Mouse (Mus musculus) CD8-positive naive resting alpha-beta T cell, adult 57 days (primary cell): ENCODE results near the gene Olfr629. TPM values are rescaled to one million over a fixed set of nuclear protein-coding genes. Genes with fewer than 3 reads are reported as not detected.

Source experiments
- total RNA-seq: library from RNA; stranded (reverse); gene quantifications from one replicate; pipeline ENCODE4 v1.2.4, GENCODE M21; 2023

Gene Olfr629
- total RNA-seq = not detected

DNA sequence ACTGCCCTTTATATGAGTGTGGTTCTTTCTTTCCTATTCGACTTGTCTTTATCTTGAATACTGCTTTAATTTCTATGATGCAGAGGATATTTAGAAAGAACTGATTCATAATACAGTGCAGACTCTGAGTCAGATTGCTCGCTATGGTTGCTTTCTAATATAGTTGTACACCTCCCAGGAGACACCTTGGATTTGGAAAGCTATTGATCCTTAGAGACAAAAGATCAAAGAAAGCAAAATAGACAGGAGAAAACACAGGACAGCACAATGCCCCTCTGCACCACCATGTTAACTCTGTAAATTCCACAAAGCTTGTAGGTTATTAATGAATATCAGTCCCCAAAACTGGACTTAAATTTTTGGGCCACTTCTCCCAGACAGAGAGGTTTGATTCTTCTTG is at the start of gene Olfr629:
Gene Olfr629, minus strand, starts transcription at position 101 of the 400 bp plus-strand sequence.

DNA sequence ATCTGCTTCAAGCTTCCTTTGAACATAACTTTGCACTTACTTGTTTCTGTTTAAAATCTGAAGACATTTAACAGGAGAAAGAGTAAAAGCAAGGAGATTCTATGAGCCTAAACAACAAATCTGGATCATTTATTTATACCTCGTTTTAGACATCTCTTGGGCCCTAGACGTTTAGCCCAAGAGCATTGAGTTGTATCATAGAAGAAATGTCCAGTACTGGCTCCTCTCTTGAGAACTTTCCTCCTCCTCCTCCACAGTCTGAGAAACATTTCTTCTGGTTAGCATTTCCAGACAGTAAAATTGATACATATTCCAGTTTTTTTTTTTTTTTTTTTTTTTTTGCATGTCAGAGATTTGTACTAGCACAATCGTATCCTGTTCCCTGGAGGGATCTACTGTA is 47.0 kb upstream of the Olfr629 start, which contains the start of gene Olfr67:
Gene Olfr67, minus strand, starts transcription at position 101 of the 400 bp plus-strand sequence.

DNA sequence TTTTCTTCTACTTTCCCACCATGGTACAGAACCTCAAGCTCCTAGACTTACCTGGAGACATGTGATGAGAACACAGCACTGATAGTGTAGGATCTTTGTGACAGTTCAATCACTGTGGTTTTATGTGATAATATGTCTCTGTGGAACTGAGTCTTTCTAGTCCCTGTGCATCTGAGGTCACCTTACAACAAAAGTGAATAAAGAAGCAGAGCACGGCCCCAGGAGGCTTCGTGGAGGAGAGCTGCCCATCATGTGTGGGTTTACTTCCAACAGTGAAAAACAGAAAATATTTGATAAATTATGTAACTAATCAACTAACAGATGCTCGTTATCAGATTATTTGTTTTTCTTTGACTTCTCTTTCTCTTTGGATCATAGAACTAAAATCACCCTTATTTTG is 34.9 kb upstream of the Olfr629 start, which contains the start of gene Olfr68:
Gene Olfr68, minus strand, starts transcription at position 101 of the 400 bp plus-strand sequence.

DNA sequence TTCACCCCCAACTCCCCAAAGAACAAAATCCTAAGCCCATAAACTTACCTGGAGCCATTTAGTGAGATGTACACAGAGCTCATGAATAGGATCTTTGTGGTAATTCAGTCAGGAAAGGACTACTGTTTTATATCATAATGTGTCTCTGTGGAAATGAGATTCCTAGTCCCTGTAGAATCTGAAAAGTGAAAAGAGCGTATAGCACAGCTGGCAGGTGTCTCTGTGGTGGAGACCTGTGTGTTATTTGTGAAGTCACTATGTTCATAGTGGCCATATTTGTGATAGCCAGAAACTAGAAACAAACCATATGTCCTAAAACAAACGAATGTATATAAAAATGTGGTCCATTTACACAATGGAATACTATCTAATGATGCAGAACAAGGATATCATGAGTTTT is 26.8 kb upstream of the Olfr629 start, which contains the start of gene Olfr69:
Gene Olfr69, minus strand, starts transcription at position 101 of the 400 bp plus-strand sequence.

DNA sequence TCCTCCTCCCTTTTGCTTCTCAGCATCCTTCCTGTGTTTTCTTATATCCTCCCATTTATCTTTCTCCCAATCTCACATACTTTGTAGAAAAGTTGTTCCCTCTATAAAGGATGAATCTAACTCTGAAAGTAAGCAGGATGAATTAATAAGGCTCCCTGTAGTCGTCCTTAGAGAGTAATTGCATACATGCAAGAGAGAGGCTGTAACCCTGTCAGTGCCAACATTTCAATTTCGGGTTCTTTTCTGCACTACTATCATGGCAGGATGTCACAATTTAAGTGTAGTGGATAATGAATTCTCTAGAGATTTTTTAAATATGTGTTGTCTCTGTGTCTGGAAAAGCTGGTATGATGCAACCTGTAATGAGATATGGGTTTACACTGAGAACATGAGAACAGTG is 12.5 kb upstream of the Olfr629 start, which contains the start of gene Olfr630:
Gene Olfr630, minus strand, starts transcription at position 101 of the 400 bp plus-strand sequence.

DNA sequence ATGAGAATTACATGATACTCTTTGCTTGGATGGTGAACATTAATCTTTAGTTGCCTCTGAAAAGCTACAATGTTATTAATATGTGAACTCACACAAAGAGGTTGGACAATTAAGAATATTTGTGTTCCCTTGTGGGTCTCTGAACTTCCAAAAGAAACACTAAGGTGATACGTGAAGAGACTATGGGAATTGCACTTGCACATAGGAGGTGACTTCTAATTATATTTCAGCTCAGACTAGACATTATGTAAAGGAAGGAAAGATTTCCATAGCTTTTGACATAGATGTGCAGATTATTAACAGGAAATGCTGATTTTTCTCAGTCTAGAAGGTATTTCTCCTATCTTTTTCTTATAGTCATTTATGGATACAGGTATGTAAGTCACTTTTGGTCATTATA is 14.7 kb downstream of the Olfr629 start, which contains the start of gene Olfr628:
Gene Olfr628, plus strand, starts transcription at position 301 of the 400 bp plus-strand sequence.

DNA sequence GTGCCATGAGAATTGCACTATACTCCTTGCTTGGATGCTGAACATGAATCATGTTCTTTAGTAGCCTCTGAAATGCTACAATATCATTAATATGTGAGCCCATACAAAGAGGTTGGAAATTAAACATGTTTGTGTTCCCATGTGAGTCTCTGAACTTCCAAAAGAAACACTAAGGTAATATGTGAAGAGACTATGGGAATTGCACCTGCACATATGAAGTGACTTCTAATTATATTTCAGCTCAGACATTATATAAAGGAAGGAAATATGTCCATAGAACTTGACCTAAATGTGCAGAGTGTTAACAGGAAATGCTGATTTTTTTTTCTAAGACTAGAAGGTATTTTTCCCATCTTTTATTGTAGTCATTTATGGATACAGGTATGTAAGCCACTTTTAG is 30.4 kb downstream of the Olfr629 start, which contains the start of gene Olfr243:
Gene Olfr243, plus strand, starts transcription at position 301 of the 400 bp plus-strand sequence.

Other genes with a start within 250 kb of the Olfr629 start
- gene Olfr609, start 246.9 kb downstream of the Olfr629 start, total RNA-seq = not detected
- gene Olfr610, start 232.8 kb downstream of the Olfr629 start, total RNA-seq = not detected
- not detected for gene Olfr611, start 224.1 kb downstream of the Olfr629 start, total RNA-seq
- not detected for gene Olfr612, start 202.2 kb downstream of the Olfr629 start, total RNA-seq
- not detected for gene Olfr613, start 196.9 kb downstream of the Olfr629 start, total RNA-seq
- gene Olfr615, start 188.9 kb downstream of the Olfr629 start, total RNA-seq = not detected
- not detected for gene Olfr616, start 175.8 kb downstream of the Olfr629 start, total RNA-seq
- not detected for gene Olfr617, start 171.9 kb downstream of the Olfr629 start, total RNA-seq
- not detected for gene Olfr618, start 154.8 kb downstream of the Olfr629 start, total RNA-seq
- not detected for gene Olfr619, start 144.4 kb downstream of the Olfr629 start, total RNA-seq
- gene Olfr620, start 132.4 kb downstream of the Olfr629 start, total RNA-seq = not detected
- not detected for gene Olfr622, start 102.2 kb downstream of the Olfr629 start, total RNA-seq
- gene Olfr623, start 81.2 kb downstream of the Olfr629 start, total RNA-seq = not detected
- not detected for gene Olfr624, start 73.8 kb downstream of the Olfr629 start, total RNA-seq
- not detected for gene Olfr625-ps1, start 62.2 kb downstream of the Olfr629 start, total RNA-seq
- gene Olfr243, start 30.3 kb downstream of the Olfr629 start, total RNA-seq = not detected
- not detected for gene Olfr628, start 14.6 kb downstream of the Olfr629 start, total RNA-seq
- gene Olfr630, start 12.4 kb upstream of the Olfr629 start, total RNA-seq = not detected
- gene Olfr69, start 26.7 kb upstream of the Olfr629 start, total RNA-seq = not detected
- not detected for gene Olfr68, start 34.8 kb upstream of the Olfr629 start, total RNA-seq
- not detected for gene Olfr67, start 46.9 kb upstream of the Olfr629 start, total RNA-seq
- 328 TPM for gene Hbb-bt, start 69.1 kb upstream of the Olfr629 start, total RNA-seq
- gene Hbb-bs, start 83.2 kb upstream of the Olfr629 start, total RNA-seq = 2,192 TPM
- not detected for gene Hbb-bh2, start 95.6 kb upstream of the Olfr629 start, total RNA-seq
- gene Hbb-bh1, start 98.2 kb upstream of the Olfr629 start, total RNA-seq = not detected
- gene Hbb-y, start 108.3 kb upstream of the Olfr629 start, total RNA-seq = not detected
- gene Olfr66, start 141.3 kb upstream of the Olfr629 start, total RNA-seq = not detected
- gene Olfr64, start 149.5 kb upstream of the Olfr629 start, total RNA-seq = not detected
- not detected for gene Olfr65, start 158.5 kb upstream of the Olfr629 start, total RNA-seq
- not detected for gene Olfr631, start 183.9 kb upstream of the Olfr629 start, total RNA-seq
- not detected for gene Olfr632, start 189.4 kb upstream of the Olfr629 start, total RNA-seq
- gene Olfr633, start 199.5 kb upstream of the Olfr629 start, total RNA-seq = not detected
- not detected for gene Olfr635, start 226.2 kb upstream of the Olfr629 start, total RNA-seq